Mouse (Mus musculus): ENCODE data around the gene Rab39b.

Gene Rab39b

DNA sequence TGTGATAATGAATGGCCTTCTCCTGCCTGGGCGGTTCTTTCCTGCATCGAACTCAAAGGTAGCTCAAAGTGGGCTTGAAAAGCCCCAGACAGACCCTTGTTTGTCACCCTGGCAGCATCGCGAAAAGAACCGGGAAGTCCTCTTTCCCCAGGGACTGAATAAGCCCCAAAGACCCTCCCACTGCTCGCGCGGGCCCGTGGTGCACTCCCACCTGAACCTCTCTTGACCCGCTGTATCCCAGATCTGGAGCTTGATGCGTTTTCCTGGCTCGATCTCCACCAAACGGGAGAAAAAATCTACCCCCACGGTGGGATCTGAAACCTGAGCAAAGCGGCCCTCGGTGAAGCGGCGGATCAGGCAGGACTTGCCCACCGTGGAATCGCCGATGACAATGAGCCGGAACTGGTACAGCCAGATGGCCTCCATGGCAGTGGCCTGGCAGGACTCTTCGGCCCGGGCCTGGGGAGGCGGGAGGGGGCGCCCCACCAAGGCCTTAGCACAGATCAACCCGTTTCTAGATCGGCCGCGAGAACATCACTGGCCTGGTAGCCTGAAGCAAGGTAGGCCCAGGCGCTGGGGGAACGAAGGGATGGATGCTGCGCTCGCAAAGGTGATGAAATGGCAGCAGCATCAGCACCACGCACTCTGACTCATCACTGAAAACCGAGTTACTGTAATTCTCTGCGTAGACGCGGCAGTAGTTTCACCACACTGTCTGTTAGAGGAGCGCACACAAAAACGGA lies at the start of gene Rab39b:
Gene Rab39b (minus strand): TSS at position 650 of the 743 bp plus-strand sequence.
- in situ Hi-C loops (cut with MboI; ENCODE audit: unreplicated experiment in 2 of 2) = no loop called here

DNA sequence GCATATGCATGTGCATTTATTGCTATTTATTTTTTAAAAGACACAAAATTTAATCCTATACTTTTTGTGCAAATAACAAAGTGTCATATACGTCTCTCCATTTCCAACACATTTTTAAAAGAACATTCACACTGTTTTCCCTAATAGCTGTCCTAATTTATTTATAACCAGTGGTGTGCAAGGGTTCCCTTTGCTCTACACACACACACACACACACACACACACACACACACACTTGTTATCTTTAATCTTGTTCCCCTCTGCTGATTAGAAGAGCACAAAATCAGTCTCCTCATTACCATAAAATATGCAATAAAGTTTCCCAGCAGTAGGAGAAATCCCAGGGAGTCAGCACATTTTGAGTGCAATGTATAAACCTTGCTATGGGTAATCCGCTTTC lies 508 bp upstream of the Rab39b start:
- in situ Hi-C loops (cut with MboI; ENCODE audit: unreplicated experiment in 2 of 2) = no loop called here

Measured in v-Abl transformed pro-B cells (cell line).